Mouse (Mus musculus) forebrain, embryonic 13.5 days (tissue): ENCODE data around the gene 4930407I10Rik. TPM values are rescaled to one million over a fixed set of nuclear protein-coding genes. Genes with fewer than 3 reads are reported as not detected.

ENCODE experiments used
- polyA plus RNA-seq: library from polyadenylated mRNA; unstranded; fragments of >200 nt; fragmentation: Nextera tagmentation; extraction: Ambion mirVana; gene quantifications from 2 replicates; pipeline ENCODE4 v1.2.1, GENCODE M21; 2015

The 4930407I10Rik gene
- polyA plus RNA-seq, 1 experiment from 2014 or later = not detected

Other genes starting within 250 kb of the 4930407I10Rik start
- gene Tob2, start 200.4 kb upstream of the 4930407I10Rik start, polyA plus RNA-seq = 19.1 and 21.7 TPM in 2 replicates
- gene Phf5a, start 187.2 kb upstream of the 4930407I10Rik start, polyA plus RNA-seq = 159 and 177 TPM in 2 replicates
- 202 and 211 TPM in 2 replicates for gene Aco2, start 186.8 kb upstream of the 4930407I10Rik start, polyA plus RNA-seq
- 85.7 and 86.0 TPM in 2 replicates for gene Polr3h, start 132.9 kb upstream of the 4930407I10Rik start, polyA plus RNA-seq
- gene Csdc2, start 122.4 kb upstream of the 4930407I10Rik start, polyA plus RNA-seq = 60.6 and 74.9 TPM in 2 replicates
- gene Pmm1, start 98.2 kb upstream of the 4930407I10Rik start, polyA plus RNA-seq = 62.2 and 62.5 TPM in 2 replicates
- gene 1700029P11Rik, start 78.6 kb upstream of the 4930407I10Rik start, polyA plus RNA-seq = not detected in 2 replicates
- 59.9 and 65.3 TPM in 2 replicates for gene Xrcc6, start 71.3 kb upstream of the 4930407I10Rik start, polyA plus RNA-seq
- gene Desi1, start 25.3 kb upstream of the 4930407I10Rik start, polyA plus RNA-seq = 36.7 and 38.4 TPM in 2 replicates
- 270 and 290 TPM in 2 replicates for gene Snu13, start 11.6 kb upstream of the 4930407I10Rik start, polyA plus RNA-seq
- gene Mei1, start 10.8 kb downstream of the 4930407I10Rik start, polyA plus RNA-seq = 0.04 and 0.14 TPM in 2 replicates
- 15.2 and 15.9 TPM in 2 replicates for gene Ccdc134, start 68.8 kb downstream of the 4930407I10Rik start, polyA plus RNA-seq
- 200 and 218 TPM in 2 replicates for gene Srebf2, start 88.0 kb downstream of the 4930407I10Rik start, polyA plus RNA-seq
- gene Shisa8, start 153.7 kb downstream of the 4930407I10Rik start, polyA plus RNA-seq = 0.74 and 0.77 TPM in 2 replicates
- 0.15 and 0.22 TPM in 2 replicates for gene Tnfrsf13c, start 165.2 kb downstream of the 4930407I10Rik start, polyA plus RNA-seq
- gene Cenpm, start 185.6 kb downstream of the 4930407I10Rik start, polyA plus RNA-seq = 71.5 and 76.5 TPM in 2 replicates
- gene 1500009C09Rik, start 193.2 kb downstream of the 4930407I10Rik start, polyA plus RNA-seq = 7.7 and 7.8 TPM in 2 replicates
- gene Sept3, start 215.7 kb downstream of the 4930407I10Rik start, polyA plus RNA-seq = 248 and 264 TPM in 2 replicates
- gene Wbp2nl, start 239.8 kb downstream of the 4930407I10Rik start, polyA plus RNA-seq = not detected in 2 replicates